Mouse (Mus musculus) intestine, postnatal 0 days (tissue): ENCODE measurements around the gene Fndc5. TPM values are rescaled to one million over a fixed set of nuclear protein-coding genes. Genes with fewer than 3 reads are reported as not detected.

Experiments used
- ATAC-seq: fragments of 200-750 bp; cut with Nextera tagmentation; 2 replicates; pipeline ENCODE4 v1.8.0; 2017; ENCODE audit warnings: mild to moderate bottlenecking, moderate TSS enrichment, moderate library complexity
- H3K27ac ChIP-seq: fragments of 300-500 bp; sonication (generic); 2 replicates; pipeline ENCODE4 v1.5.1; 2014; ENCODE audit warnings: mild to moderate bottlenecking, low read depth, low read length, moderate library complexity
- H3K27me3 ChIP-seq: fragments of 300-500 bp; sonication (generic); replicated peaks from 2 replicates; pipeline ENCODE4 v1.6.1; 2014; ENCODE audit warnings: low read length, mixed read lengths; ENCODE audit not compliant: control insufficient read depth, insufficient read depth
- H3K36me3 ChIP-seq: fragments of 300-500 bp; sonication (generic); 2 replicates; pipeline ENCODE4 v1.6.1; 2014; ENCODE audit warnings: mild to moderate bottlenecking, moderate library complexity; ENCODE audit not compliant: control insufficient read depth, insufficient read depth
- H3K4me1 ChIP-seq: fragments of 300-500 bp; sonication (generic); replicated peaks from 2 replicates; pipeline ENCODE4 v1.6.1; 2014; ENCODE audit warnings: antibody characterized with exemption, low read length, mixed read lengths; ENCODE audit not compliant: control insufficient read depth, insufficient read depth
- H3K4me2 ChIP-seq: fragments of 300-500 bp; sonication (generic); replicated peaks from 2 replicates; pipeline ENCODE4 v1.6.1; 2014; ENCODE audit warnings: low read depth, mild to moderate bottlenecking, moderate library complexity
- H3K4me3 ChIP-seq: fragments of 300-500 bp; sonication (generic); 2 replicates; pipeline ENCODE4 v1.5.1; 2014; ENCODE audit warnings: low read depth, low read length
- H3K9ac ChIP-seq: fragments of 300-500 bp; sonication (generic); 2 replicates; pipeline ENCODE4 v1.6.1; 2014; ENCODE audit warnings: mild to moderate bottlenecking, low read depth, low read length
- H3K9me3 ChIP-seq: fragments of 300-500 bp; sonication (generic); 2 replicates; pipeline ENCODE4 v1.6.1; 2016; ENCODE audit warnings: mixed run types; ENCODE audit not compliant: control insufficient read depth
- CTCF ChIP-seq: sonication (generic); IDR thresholded peaks from 2 replicates; pipeline ENCODE4 v1.5.1; 2016; ENCODE audit warnings: low read depth, mild to moderate bottlenecking, control low read depth, antibody characterized with exemption, moderate library complexity
- WGBS: fragments of 180-500 bp; shearing (Covaris S2); extraction: QIAGEN DNeasy Blood & Tissue Kit; methylation state at CpG from one replicate; pipeline ENCODE4 v1.1.7; 2014; 5-methylcytosine and 5-hydroxymethylcytosine counted together
- polyA plus RNA-seq: library from polyadenylated mRNA; unstranded; fragments of >200 nt; fragmentation: Nextera tagmentation; extraction: Ambion mirVana; gene quantifications from 2 replicates; pipeline ENCODE4 v1.2.1, GENCODE M21; 2015

The Fndc5 gene
- polyA plus RNA-seq, 1 experiment from 2014 or later, result 14.5 TPM

GRCm38 (mm10) chr4:129179560-129179959 lies 42.8 kb downstream of the Fndc5 start:
- 51% methylated on average over 1 of the region's 1 CpGs for WGBS
- H3K36me3 ChIP-seq, result peaks cover 27% of the 10 kb centered on the region
- H3K9ac ChIP-seq, result no peak overlapping the region
- no peaks in the 10 kb centered on the region for H3K27me3 ChIP-seq
- TF ChIP-seq CTCF, result peak; percentile 70
- H3K27ac ChIP-seq, result no peak overlapping the region
- H3K4me2 ChIP-seq, result no peak overlapping the region
- H3K9me3 ChIP-seq, result no peaks in the 10 kb centered on the region
- no peak for ATAC-seq
- no peaks in the 10 kb centered on the region for H3K4me1 ChIP-seq
- no peak overlapping the region for H3K4me3 ChIP-seq

- Histone ChIP-seq H3K27me3 (no peaks in the 10 kb centered on the region), H3K4me1 (0 out of 2 replicates have a peak, but pooled peaks cover 6% of the 10 kb centered on the region), H3K27ac (no peak overlapping the region), H3K4me2 (peak overlapping the region; percentile 74), H3K9me3 (no peaks in the 10 kb centered on the region), H3K9ac (peak overlapping the region; percentile 72; the same call in 1 of the 2 replicates), H3K36me3 (no peaks in the 10 kb centered on the region; the same call in 1 of the 2 replicates), H3K4me3 (peak overlapping the region; percentile 89)
- WGBS, result 49% methylated on average over 5 of the region's 5 CpGs
- ATAC-seq, result no peak
- TF ChIP-seq CTCF, result no peak
These were observed 51.4 kb downstream of the Fndc5 start for GRCm38 (mm10) chr4:129188041-129188659.

- peak overlapping the region; percentile 74 for H3K4me2 ChIP-seq
- H3K36me3 ChIP-seq, result no peaks in the 10 kb centered on the region; the same call in 1 of the 2 replicates
- TF ChIP-seq CTCF, result 0 out of 2 replicates have a peak, but pooled peaks have one; percentile 8
- ATAC-seq, result peak; percentile 22
- WGBS, result under 1% methylated on average over 46 of the region's 74 CpGs
- peak overlapping the region; percentile 72 for H3K9ac ChIP-seq
- peak overlapping the region; percentile 89 for H3K4me3 ChIP-seq
- H3K4me1 ChIP-seq, result 0 out of 2 replicates have a peak, but pooled peaks cover 6% of the 10 kb centered on the region
- H3K27me3 ChIP-seq, result no peaks in the 10 kb centered on the region
- peak overlapping the region; percentile 87 for H3K27ac ChIP-seq
- H3K9me3 ChIP-seq, result no peaks in the 10 kb centered on the region
These were observed 52.2 kb downstream of the Fndc5 start for GRCm38 (mm10) chr4:129188803-129189541.

GRCm38 (mm10) chr4:129189542-129190519 lies 53.0 kb downstream of the Fndc5 start, which contains the start of the genes S100pbp and Yars:
TSS of gene S100pbp (minus strand) at chr4:129189727.
TSS of gene Yars (plus strand) at chr4:129189760.
- Histone ChIP-seq H3K27me3 (no peaks in the 10 kb centered on the region), H3K36me3 (no peaks in the 10 kb centered on the region; the same call in 1 of the 2 replicates), H3K9ac (peak within 1 kb of the TSS; percentile 72), H3K4me3 (peak within 1 kb of the TSS; percentile 89), H3K27ac (peak within 1 kb of the TSS; percentile 87), H3K4me2 (peak within 1 kb of the TSS; percentile 74), H3K9me3 (no peaks in the 10 kb centered on the region), H3K4me1 (0 out of 2 replicates have a peak, but pooled peaks cover 6% of the 10 kb centered on the region)
- WGBS, result under 1% methylated on average over 58 of the region's 58 CpGs
- peak; percentile 59 for TF ChIP-seq CTCF
- ATAC-seq, result peak; percentile 89

- Histone ChIP-seq H3K4me2 (peak overlapping the region; percentile 74), H3K27me3 (no peaks in the 10 kb centered on the region), H3K4me1 (0 out of 2 replicates have a peak, but pooled peaks cover 6% of the 10 kb centered on the region), H3K4me3 (peak overlapping the region; percentile 89), H3K27ac (peak overlapping the region; percentile 76), H3K9me3 (no peaks in the 10 kb centered on the region), H3K36me3 (peaks cover 6% of the 10 kb centered on the region; the same call in 1 of the 2 replicates), H3K9ac (peak overlapping the region; percentile 47)
- ATAC-seq, result no peak
- TF ChIP-seq CTCF, result 0 out of 2 replicates have a peak, but pooled peaks have one; percentile 4
- WGBS, result 2% methylated on average over 12 of the region's 12 CpGs
These were observed 53.7 kb downstream of the Fndc5 start for GRCm38 (mm10) chr4:129190538-129190937.
